Mouse (Mus musculus): ENCODE data around the gene Cdk5r1. TPM values are rescaled to one million over a fixed set of nuclear protein-coding genes. Genes with fewer than 3 reads are reported as not detected.
A peak's percentile ranks its signal among the peaks of the same experiment; 100 is the strongest.

Cdk5r1 gene
- total RNA-seq, 2 experiments from 2014 or later, result 218 to 227 TPM

GRCm38 (mm10) chr11:80484191-80484791 is 7.5 kb downstream of the Cdk5r1 start:
- H3K4me3 ChIP-seq, result peak overlapping the region; percentile 32
- H3K27ac ChIP-seq, result peak overlapping the region; percentile 93
- peak; percentile 74 to 87 for DNase-seq (ENCODE audit: low spot score in 2 of 2)
- TF ChIP-seq CTCF (conservative IDR thresholded peaks at IDR 0.05), result peak; percentile 29

- TF ChIP-seq CTCF (conservative IDR thresholded peaks at IDR 0.05), result no peak
- no peak for DNase-seq (ENCODE audit: low spot score in 2 of 2)
- Histone ChIP-seq H3K4me3 (no peak overlapping the region; the same call in 1 of the 2 replicates), H3K27ac (peak overlapping the region; percentile 93)
Measured at GRCm38 (mm10) chr11:80485120-80485551, 8.3 kb downstream of the Cdk5r1 start.

GRCm38 (mm10) chr11:80485622-80486206 is 8.9 kb downstream of the Cdk5r1 start:
- Histone ChIP-seq H3K27ac (peak overlapping the region; percentile 93), H3K4me3 (no peak overlapping the region)
- TF ChIP-seq CTCF (conservative IDR thresholded peaks at IDR 0.05), result no peak
- no peak for DNase-seq (ENCODE audit: low spot score in 2 of 2)

DNA sequence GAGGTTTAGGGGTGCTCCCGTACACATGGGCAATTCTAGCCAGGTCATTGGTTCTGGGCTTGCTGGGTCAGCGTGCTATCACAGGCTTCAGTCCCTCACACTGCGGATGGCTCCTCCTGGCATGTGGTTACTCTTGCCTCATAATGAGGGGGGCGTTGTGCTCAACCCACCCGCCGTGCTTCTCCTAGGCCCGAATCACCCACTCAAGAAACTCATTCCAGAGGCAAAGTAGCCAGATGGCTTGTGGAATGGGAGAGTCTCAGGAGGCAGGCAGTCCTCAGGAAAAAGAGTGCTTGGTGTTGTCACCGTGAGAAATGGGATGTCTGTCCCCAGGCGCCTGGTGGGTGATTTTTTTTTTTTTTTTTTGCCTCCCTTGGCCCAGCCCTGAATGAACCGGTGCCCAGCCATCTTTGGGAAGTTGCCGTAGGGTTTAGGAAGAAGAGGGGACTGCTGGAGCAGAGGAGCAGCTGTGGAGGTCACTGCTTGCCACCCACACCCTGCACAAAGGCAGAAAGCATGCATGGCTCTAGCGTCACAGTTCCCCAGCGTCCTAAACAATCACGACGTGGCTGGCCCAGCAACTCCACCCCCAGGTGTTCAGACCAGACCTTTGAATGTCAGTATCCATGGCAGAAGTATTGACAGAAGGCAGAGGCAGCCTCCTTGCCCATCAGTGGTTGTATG is 11.2 kb downstream of the Cdk5r1 start:
- DNase-seq (ENCODE audit: low spot score in 2 of 2), result no peak
- Histone ChIP-seq H3K27ac (peak overlapping the region; percentile 93), H3K4me3 (no peak overlapping the region)
- TF ChIP-seq CTCF (conservative IDR thresholded peaks at IDR 0.05), result no peak

DNA sequence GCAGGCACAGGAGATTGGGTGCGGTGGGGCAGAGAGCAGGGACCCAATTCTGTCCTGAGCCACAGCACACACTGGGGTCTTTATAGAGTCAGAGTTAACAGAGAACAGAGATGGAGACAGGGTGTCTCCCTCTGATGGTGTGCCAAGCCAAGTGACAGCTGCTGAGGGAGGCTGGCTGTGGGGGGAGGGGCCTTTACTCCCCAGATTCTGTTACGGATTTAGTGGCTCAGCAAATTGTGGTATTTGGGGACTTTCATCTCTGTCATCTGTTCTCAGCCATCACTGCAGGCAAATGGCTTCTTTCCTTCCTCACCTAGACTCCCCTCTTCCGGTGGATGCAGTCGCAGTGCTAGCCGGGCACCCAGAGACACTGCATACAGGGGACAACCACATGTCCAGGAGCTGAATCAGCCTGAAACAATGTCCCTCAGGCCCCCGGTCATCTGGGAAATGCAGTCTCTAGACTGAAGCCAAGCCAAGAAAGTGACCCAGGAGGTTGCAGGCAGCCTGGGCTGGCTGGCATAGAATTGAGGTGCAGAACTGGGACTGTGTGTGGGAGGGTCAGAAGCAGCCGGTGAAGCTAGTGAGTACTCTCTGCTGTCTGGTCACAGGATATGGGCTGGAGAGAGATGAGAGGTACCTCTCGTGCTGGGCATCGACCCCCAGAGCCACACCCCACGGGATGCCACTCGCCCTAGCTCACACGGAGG is 12.5 kb downstream of the Cdk5r1 start:
- peak; percentile 9; the same call in 1 of the 2 replicates for TF ChIP-seq CTCF (conservative IDR thresholded peaks at IDR 0.05)
- H3K27ac ChIP-seq, result peak overlapping the region; percentile 93
- DNase-seq (ENCODE audit: low spot score in 2 of 2), result peak; percentile 81 to 87
- H3K4me3 ChIP-seq, result no peak overlapping the region

- no peak for DNase-seq (ENCODE audit: low spot score in 2 of 2)
- no peak for TF ChIP-seq CTCF (conservative IDR thresholded peaks at IDR 0.05)
- Histone ChIP-seq H3K27ac (peak overlapping the region; percentile 93), H3K4me3 (no peak overlapping the region)
Measured at GRCm38 (mm10) chr11:80489882-80490196, 13.0 kb downstream of the Cdk5r1 start.

GRCm38 (mm10) chr11:80490831-80491230 is 14.0 kb downstream of the Cdk5r1 start:
- Histone ChIP-seq H3K4me3 (no peak overlapping the region), H3K27ac (peak overlapping the region; percentile 93)
- DNase-seq (ENCODE audit: low spot score in 2 of 2), result no peak
- TF ChIP-seq CTCF (conservative IDR thresholded peaks at IDR 0.05), result no peak

- Histone ChIP-seq H3K27ac (no peak overlapping the region), H3K4me3 (no peak overlapping the region)
- no peak for TF ChIP-seq CTCF (conservative IDR thresholded peaks at IDR 0.05)
- DNase-seq (ENCODE audit: low spot score in 2 of 2), result no peak
Measured at GRCm38 (mm10) chr11:80493186-80493585, 16.4 kb downstream of the Cdk5r1 start.

- H3K4me3 ChIP-seq, result no peak overlapping the region
- H3K27ac ChIP-seq, result no peak overlapping the region
- TF ChIP-seq CTCF (conservative IDR thresholded peaks at IDR 0.05), result no peak
- no peak for DNase-seq (ENCODE audit: low spot score in 2 of 2)
Measured at GRCm38 (mm10) chr11:80494852-80495251, 18.0 kb downstream of the Cdk5r1 start.

- no peak for DNase-seq (ENCODE audit: low spot score in 2 of 2)
- no peak for TF ChIP-seq CTCF (conservative IDR thresholded peaks at IDR 0.05)
- H3K27ac ChIP-seq, result peak overlapping the region; percentile 53; the same call in 1 of the 2 replicates
Measured at GRCm38 (mm10) chr11:80495972-80496371, 19.1 kb downstream of the Cdk5r1 start.

GRCm38 (mm10) chr11:80496640-80497039 is 19.8 kb downstream of the Cdk5r1 start:
- Histone ChIP-seq H3K4me3 (no peak overlapping the region), H3K27ac (peak overlapping the region; percentile 53; the same call in 1 of the 2 replicates)
- TF ChIP-seq CTCF (conservative IDR thresholded peaks at IDR 0.05), result no peak
- DNase-seq (ENCODE audit: low spot score in 2 of 2), result no peak

More at GRCm38 (mm10) chr11:80495972-80496371, 19.1 kb downstream of the Cdk5r1 start:
- H3K4me3 ChIP-seq, result no peak overlapping the region

- no peak for DNase-seq (ENCODE audit: low spot score in 2 of 2)
- Histone ChIP-seq H3K4me3 (no peak overlapping the region), H3K27ac (peak overlapping the region; percentile 15; the same call in 1 of the 2 replicates)
- no peak for TF ChIP-seq CTCF (conservative IDR thresholded peaks at IDR 0.05)
Measured at GRCm38 (mm10) chr11:80497225-80497919, 20.5 kb downstream of the Cdk5r1 start.

Data from layer of hippocampus, adult 2 months (tissue).